Mouse (Mus musculus) frontal cortex, postnatal 25 days (tissue): ENCODE measurements around the gene Gm30191.

ENCODE experiments used
- DNase-seq, 2 experiments: peaks; one replicate each; pipeline ENCODE4 v3.0.0; 2022; ENCODE audit warnings: low spot score in 2 of 2

Gm30191 gene

DNA sequence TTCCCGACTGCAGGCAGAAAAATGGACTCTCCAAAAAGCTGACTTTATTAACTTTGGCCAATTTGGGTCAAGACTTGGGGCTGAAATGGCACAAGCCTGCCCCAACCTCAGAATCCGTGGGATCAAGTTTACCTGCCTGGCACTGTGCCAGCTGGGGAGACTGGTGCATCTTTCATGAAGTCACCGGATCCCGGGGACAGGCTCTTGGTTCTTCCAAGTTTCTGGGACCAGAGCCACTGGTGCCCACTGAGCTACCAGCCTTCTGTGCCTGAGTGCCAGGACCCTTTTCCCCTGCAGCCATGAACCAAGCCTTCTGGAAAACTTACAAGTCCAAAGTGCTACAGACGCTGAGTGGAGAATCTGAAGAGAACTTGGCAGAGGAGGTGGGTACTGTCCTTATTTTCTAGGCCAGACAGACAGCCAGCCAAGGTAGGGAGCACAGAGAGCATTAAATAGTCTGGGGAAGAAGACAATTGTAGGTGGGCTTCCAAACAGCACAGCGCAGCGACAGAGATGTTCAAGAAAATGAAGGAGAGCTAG lies at the start of gene Gm30191:
Gene Gm30191, plus strand, starts transcription at position 217 of the 540 bp plus-strand sequence.
- no peak for DNase-seq

DNA sequence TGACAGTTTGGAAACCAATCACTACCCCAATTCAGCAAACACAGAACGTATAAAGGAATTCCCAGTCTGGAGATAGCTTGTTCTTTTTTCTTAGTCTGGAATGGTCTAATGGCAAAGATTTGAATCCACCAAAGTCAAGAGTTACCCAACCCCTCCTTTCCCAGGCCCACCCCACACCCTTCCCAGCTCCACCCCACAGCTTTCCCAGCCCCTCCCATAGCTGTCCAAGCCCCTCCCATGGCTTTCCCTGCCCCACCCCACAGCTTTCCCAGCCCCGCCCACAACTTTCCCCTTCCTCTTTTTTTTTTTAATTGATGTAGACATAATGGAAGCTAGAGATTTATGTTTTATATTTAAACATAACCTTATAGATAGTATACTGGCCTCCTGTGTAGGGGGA lies 47.4 kb upstream of the Gm30191 start:
- no peak for DNase-seq

- DNase-seq, result no peak
Observed at GRCm38 (mm10) chr4:134202904-134203303, 43.8 kb upstream of the Gm30191 start, which contains the start of gene Gm7534. Gene Gm7534 (minus strand): TSS chr4:134203004.

GRCm38 (mm10) chr4:134203340-134203896 lies 43.3 kb upstream of the Gm30191 start:
- DNase-seq, result no peak

DNA sequence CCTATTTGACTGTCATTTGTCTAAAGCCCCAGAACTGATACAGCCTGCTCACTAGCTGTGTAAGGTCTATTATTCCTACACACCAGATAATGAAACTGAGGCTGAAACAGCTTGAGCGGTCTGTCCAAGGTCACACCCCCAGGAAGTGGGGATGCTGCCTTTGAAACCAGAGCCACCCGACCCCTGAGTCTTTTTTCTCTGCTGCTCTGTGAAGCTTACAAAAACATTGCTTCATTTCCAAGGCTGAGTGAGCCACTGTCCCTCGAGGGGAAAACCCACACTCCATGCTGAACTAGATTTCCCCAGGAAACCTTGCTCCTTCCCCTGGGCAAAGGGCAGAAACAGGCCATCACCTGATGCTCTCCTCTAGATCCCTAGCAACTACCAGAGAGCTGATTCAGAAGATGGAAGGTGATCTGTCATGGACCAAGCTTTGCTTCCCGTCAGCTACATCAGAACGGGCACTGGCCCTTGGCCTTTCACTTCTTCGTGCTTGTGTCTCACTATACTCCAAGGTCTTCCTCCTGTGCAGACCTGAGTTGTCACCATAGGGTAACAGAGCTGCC lies 40.2 kb upstream of the Gm30191 start:
- DNase-seq, result no peak

- no peak for DNase-seq
Observed at GRCm38 (mm10) chr4:134222793-134223600, 23.7 kb upstream of the Gm30191 start.

- DNase-seq, result no peak
Observed at GRCm38 (mm10) chr4:134227194-134227593, 19.5 kb upstream of the Gm30191 start, which contains the start of gene Catsper4. Gene Catsper4 (minus strand): TSS chr4:134227383.

GRCm38 (mm10) chr4:134230431-134230830 lies 16.3 kb upstream of the Gm30191 start:
- DNase-seq, result no peak

- DNase-seq, result no peak
Observed at GRCm38 (mm10) chr4:134234876-134235275, 11.9 kb upstream of the Gm30191 start.

- no peak for DNase-seq
Observed at GRCm38 (mm10) chr4:134237582-134238278, 9.0 kb upstream of the Gm30191 start.

GRCm38 (mm10) chr4:134238279-134238651 lies 8.5 kb upstream of the Gm30191 start, which contains the start of gene Cnksr1:
Gene Cnksr1 (minus strand): TSS chr4:134238399.
- DNase-seq, result no peak

- no peak for DNase-seq
Observed at GRCm38 (mm10) chr4:134238686-134239085, 8.0 kb upstream of the Gm30191 start.

GRCm38 (mm10) chr4:134243516-134244250 lies 3.1 kb upstream of the Gm30191 start, which contains the start of gene E130218I03Rik:
Gene E130218I03Rik (plus strand): TSS chr4:134243662.
- no peak for DNase-seq

GRCm38 (mm10) chr4:134245148-134245843 lies 1.4 kb upstream of the Gm30191 start, which contains the start of gene Zfp593:
Gene Zfp593 (minus strand): TSS chr4:134245592.
- DNase-seq, result peak; percentile 93 to 95

GRCm38 (mm10) chr4:134246256-134246655 lies 479 bp upstream of the Gm30191 start:
- no peak for DNase-seq

DNA sequence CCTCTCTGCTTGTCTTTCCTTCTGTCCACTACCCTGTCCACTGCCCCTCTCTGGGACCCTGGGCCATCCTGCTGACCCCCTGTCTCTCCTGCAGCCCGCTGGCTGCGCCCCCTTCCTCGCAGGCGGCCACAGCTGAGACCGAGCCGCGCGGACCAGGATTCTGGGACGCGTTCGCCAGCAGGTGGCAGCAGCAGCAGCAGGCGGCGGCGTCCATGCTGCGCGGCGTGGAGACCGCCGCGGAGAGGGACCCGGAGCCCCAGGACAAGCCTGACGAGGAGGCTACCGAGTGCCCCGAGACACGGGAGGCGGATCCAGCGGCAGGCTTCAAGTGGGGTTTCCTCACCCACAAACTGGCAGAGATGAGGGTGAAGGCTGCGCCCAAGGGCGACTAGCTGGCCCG lies 2.9 kb downstream of the Gm30191 start:
- peak; percentile 54 for DNase-seq

DNA sequence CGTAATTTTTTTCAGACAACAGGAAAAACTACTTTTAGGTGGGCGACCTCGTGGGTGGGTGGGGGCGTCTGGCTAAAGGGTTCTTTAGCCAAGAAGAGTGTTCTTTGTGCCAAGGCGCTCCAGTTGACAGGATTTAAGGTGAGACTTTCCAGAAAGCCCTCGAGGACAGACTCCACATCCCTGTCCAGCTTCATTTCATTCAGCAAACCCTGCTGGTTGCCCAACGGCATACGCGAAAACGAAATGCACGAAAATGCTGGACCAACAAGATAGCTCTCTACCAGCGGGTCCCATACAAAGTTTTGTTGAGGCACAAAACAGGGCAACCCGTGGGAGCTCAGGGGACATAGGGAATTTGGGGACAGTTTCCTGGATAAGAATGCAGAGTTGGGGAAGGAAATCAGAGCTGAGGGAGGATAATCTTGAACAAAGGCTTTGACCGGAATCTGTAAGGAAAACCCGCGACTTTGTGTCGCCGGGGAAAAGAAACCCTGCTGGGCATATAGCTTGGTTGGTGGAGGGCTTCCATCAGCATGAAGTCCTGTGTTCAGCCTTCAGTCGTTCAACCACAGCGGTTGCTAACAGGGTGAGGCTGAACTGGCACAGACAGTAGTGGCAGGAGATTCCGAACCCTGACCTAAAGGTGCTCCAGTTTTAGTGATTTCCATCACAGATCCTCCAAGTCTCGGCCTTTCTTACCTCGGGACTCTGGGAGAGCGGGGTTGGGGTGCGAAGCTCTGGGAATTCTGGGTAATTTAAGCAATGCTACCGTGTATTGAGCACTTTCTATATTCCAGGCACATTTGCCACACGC lies 3.6 kb downstream of the Gm30191 start:
- no peak for DNase-seq

GRCm38 (mm10) chr4:134250930-134251240 lies 4.2 kb downstream of the Gm30191 start:
- DNase-seq, result no peak

GRCm38 (mm10) chr4:134251241-134252130 lies 4.8 kb downstream of the Gm30191 start:
- no peak for DNase-seq
